Mouse (Mus musculus) limb, embryonic 10.5 days (tissue): Measurements from ENCODE around the gene Golph3. TPM values are rescaled to one million over a fixed set of nuclear protein-coding genes. Genes with fewer than 3 reads are reported as not detected.
"Not testable (repeated sequence)": the region's sequence is repeated elsewhere in the genome, so short reads cannot be mapped to it uniquely, and the experiment has no call there.

ENCODE experiments used
- DNase-seq: peaks from one replicate; pipeline ENCODE4 v3.0.0-alpha.2; 2017; ENCODE audit warnings: low spot score
- H3K27ac ChIP-seq: fragments of 300-500 bp; sonication (generic); 2 replicates; pipeline ENCODE4 v1.5.1; 2016; ENCODE audit warnings: mild to moderate bottlenecking
- H3K27me3 ChIP-seq: fragments of 300-500 bp; sonication (generic); 2 replicates; pipeline ENCODE4 v1.6.1; 2016; ENCODE audit warnings: low read depth, mild to moderate bottlenecking; ENCODE audit not compliant: poor library complexity, severe bottlenecking
- H3K36me3 ChIP-seq: fragments of 300-500 bp; sonication (generic); 2 replicates; pipeline ENCODE4 v1.6.1; 2016; ENCODE audit warnings: mild to moderate bottlenecking, moderate library complexity
- H3K4me1 ChIP-seq: fragments of 300-500 bp; sonication (generic); 2 replicates; pipeline ENCODE4 v1.6.1; 2016
- H3K4me3 ChIP-seq: fragments of 300-500 bp; sonication (generic); 2 replicates; pipeline ENCODE4 v1.5.1; 2016; ENCODE audit warnings: mild to moderate bottlenecking, moderate library complexity
- H3K9me3 ChIP-seq: fragments of 300-500 bp; sonication (generic); replicated peaks from 2 replicates; pipeline ENCODE4 v1.6.1; 2016; ENCODE audit warnings: mild to moderate bottlenecking
- WGBS: fragments of 180-500 bp; shearing (Covaris S2); methylation state at CpG from one replicate; pipeline ENCODE4 v1.1.7; 2016; 5-methylcytosine and 5-hydroxymethylcytosine counted together
- polyA plus RNA-seq: library from polyadenylated mRNA; unstranded; fragments of >200 nt; fragmentation: Nextera tagmentation; extraction: Ambion mirVana; gene quantifications from 2 replicates; pipeline ENCODE4 v1.2.1, GENCODE M21; 2016

The Golph3 gene
- polyA plus RNA-seq, 1 experiment from 2014 or later, result 75.5 TPM

- H3K4me1 ChIP-seq, result peaks cover 8% of the 10 kb centered on the region
- no peaks in the 10 kb centered on the region for H3K9me3 ChIP-seq
- H3K27me3 ChIP-seq, result no peaks in the 10 kb centered on the region
- peaks cover 2% of the 10 kb centered on the region; the same call in 1 of the 2 replicates for H3K36me3 ChIP-seq
- DNase-seq, result no peak
- 59% methylated on average over 3 of the region's 3 CpGs for whole genome bisulfite sequencing
- no peak overlapping the region for H3K27ac ChIP-seq
- no peak overlapping the region for H3K4me3 ChIP-seq
These were observed 44.8 kb downstream of the Golph3 start for GRCm38 (mm10) chr15:12366072-12366469.

DNA sequence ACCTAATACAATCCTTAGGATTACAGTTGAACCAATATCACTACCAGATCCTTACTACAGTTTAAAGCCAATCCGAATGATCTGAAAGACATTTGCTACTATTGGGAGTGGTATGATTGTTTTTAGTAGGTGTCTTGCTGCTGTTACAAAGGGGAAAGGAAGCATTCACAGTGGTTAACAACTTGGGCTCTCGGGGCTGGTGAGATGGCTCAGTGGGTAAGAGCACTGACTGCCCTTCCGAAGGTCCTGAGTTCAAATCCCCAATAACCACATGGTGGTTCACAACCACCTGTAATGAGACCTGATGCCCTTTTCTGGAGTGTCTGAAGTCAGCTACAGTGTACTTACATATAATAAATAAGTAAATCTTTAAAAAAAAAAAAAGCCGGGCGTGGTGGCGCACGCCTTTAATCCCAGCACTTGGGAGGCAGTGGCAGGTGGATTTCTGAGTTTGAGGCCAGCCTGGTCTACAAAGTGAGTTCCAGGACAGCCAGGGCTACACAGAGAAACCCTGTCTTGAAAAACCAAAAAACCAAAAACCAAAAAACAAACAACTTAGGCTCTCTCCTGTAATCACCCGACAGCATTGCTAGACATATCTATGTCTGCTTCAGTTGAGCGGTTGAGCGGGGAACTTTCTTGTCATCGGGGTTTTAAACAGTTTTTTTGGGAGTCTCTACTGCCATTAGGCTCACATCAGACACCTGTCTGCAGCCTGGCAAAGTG is 45.5 kb downstream of the Golph3 start:
- H3K36me3 ChIP-seq, DNase-seq, H3K4me3 ChIP-seq, H3K27ac ChIP-seq, H3K27me3 ChIP-seq, H3K9me3 ChIP-seq: not testable (repeated sequence)
- 92% methylated on average over 11 of the region's 11 CpGs for whole genome bisulfite sequencing
- H3K4me1 ChIP-seq, result peaks cover 12% of the 10 kb centered on the region

DNA sequence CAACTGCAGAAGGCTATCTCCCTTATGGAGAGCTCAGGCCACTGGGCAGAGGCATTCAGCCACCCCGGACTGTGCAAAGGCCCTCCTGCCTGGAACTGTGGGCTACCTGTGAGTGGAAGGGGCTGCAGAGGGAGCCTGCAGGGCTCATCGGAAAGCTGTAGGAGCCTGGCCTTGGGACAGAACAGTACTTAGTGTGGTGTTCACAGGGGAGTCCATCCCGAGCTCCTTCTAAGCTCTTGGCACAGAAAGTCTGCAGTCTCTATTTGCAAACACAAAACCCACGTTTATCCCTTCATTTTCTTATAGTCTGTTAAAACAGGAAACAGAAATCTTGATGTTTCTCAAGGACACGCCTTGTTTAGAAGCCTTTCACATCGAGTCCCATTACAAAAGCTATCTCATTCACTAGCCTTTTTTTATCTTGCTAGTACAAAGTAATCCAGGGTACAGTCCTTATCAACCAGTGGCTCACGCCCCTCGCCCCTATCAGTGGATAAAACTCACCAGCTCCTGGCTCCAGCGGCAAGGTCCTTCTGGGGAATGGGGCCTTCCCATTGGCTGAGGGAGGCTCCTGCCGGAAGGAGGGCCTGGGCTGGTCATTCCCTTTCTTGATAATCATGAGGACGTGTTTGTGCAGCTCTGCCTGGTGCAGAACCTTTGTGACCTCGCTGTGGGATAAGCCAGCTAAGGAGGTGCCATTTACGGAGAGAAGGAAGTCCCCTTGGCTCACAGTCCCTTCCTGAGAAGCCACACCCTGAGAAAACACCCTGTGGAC is 46.2 kb downstream of the Golph3 start:
- 64% methylated on average over 13 of the region's 13 CpGs for WGBS
- peaks cover 12% of the 10 kb centered on the region for H3K4me1 ChIP-seq
- no peak overlapping the region for H3K27ac ChIP-seq
- no peak for DNase-seq
- no peak overlapping the region for H3K4me3 ChIP-seq
- peaks cover 5% of the 10 kb centered on the region; the same call in 1 of the 2 replicates for H3K36me3 ChIP-seq
- no peaks in the 10 kb centered on the region for H3K9me3 ChIP-seq
- H3K27me3 ChIP-seq, result no peaks in the 10 kb centered on the region

GRCm38 (mm10) chr15:12368357-12368756 is 47.1 kb downstream of the Golph3 start:
- H3K9me3 ChIP-seq, result no peaks in the 10 kb centered on the region
- no peak overlapping the region for H3K27ac ChIP-seq
- no peak for DNase-seq
- no peak overlapping the region for H3K4me3 ChIP-seq
- peaks cover 13% of the 10 kb centered on the region for H3K36me3 ChIP-seq
- H3K4me1 ChIP-seq, result peaks cover 17% of the 10 kb centered on the region
- WGBS, result 90% methylated on average over 11 of the region's 11 CpGs
- H3K27me3 ChIP-seq, result no peaks in the 10 kb centered on the region

- Histone ChIP-seq H3K27ac (no peak overlapping the region), H3K9me3 (no peaks in the 10 kb centered on the region), H3K36me3 (peaks cover 18% of the 10 kb centered on the region), H3K27me3 (no peaks in the 10 kb centered on the region), H3K4me3 (no peak overlapping the region), H3K4me1 (peaks cover 22% of the 10 kb centered on the region)
- DNase-seq, result no peak
- 79% methylated on average over 4 of the region's 4 CpGs for WGBS
These were observed 47.6 kb downstream of the Golph3 start for GRCm38 (mm10) chr15:12368850-12369249.

- Histone ChIP-seq H3K36me3 (peaks cover 31% of the 10 kb centered on the region), H3K27ac (no peak overlapping the region), H3K4me1 (peaks cover 33% of the 10 kb centered on the region), H3K27me3 (peaks cover 8% of the 10 kb centered on the region; the same call in 1 of the 2 replicates), H3K9me3 (no peaks in the 10 kb centered on the region), H3K4me3 (no peak overlapping the region)
- WGBS, result 96% methylated on average over 3 of the region's 3 CpGs
- DNase-seq, result no peak
These were observed 48.8 kb downstream of the Golph3 start for GRCm38 (mm10) chr15:12370096-12370495.

GRCm38 (mm10) chr15:12371183-12371582 is 49.9 kb downstream of the Golph3 start:
- peak; percentile 78 for DNase-seq
- Histone ChIP-seq H3K27ac (peak overlapping the region; percentile 65; the same call in 1 of the 2 replicates), H3K4me1 (peaks cover 38% of the 10 kb centered on the region), H3K36me3 (peaks cover 32% of the 10 kb centered on the region), H3K27me3 (peaks cover 10% of the 10 kb centered on the region), H3K4me3 (no peak overlapping the region), H3K9me3 (no peaks in the 10 kb centered on the region)
- 7% methylated on average over 8 of the region's 8 CpGs for WGBS

GRCm38 (mm10) chr15:12373496-12373895 is 52.2 kb downstream of the Golph3 start:
- H3K4me3 ChIP-seq, result no peak overlapping the region
- H3K36me3 ChIP-seq, result peaks cover 32% of the 10 kb centered on the region
- 77% methylated on average over 14 of the region's 14 CpGs for WGBS
- H3K4me1 ChIP-seq, result peaks cover 44% of the 10 kb centered on the region
- DNase-seq, result no peak
- peaks cover 15% of the 10 kb centered on the region for H3K27me3 ChIP-seq
- H3K9me3 ChIP-seq, result no peaks in the 10 kb centered on the region
- peak overlapping the region; percentile 37 for H3K27ac ChIP-seq

DNA sequence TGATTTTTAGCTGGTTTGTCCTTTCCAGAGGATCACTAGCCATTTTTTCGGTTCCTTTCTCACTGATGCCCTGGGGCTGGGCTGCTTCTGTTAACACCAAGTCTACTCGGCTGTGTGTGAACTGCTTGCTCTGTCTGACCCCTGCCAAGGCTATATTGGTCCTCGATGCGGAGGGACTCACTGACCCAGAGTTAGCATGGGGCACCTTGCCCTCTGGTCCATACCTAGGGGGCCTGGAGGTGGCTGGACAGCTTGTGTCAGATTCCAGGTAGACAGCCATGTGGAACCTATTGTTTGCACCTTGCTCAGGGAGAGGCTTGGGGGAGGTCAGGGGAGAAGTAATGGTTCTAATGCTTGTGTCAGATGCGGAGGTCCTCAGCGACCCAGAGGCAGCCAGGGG is 52.7 kb downstream of the Golph3 start:
- Histone ChIP-seq H3K9me3 (no peaks in the 10 kb centered on the region), H3K36me3 (peaks cover 32% of the 10 kb centered on the region), H3K27ac (peak overlapping the region; percentile 47), H3K27me3 (peaks cover 15% of the 10 kb centered on the region), H3K4me3 (no peak overlapping the region), H3K4me1 (peaks cover 44% of the 10 kb centered on the region)
- 85% methylated on average over 6 of the region's 6 CpGs for WGBS
- DNase-seq, result no peak

DNA sequence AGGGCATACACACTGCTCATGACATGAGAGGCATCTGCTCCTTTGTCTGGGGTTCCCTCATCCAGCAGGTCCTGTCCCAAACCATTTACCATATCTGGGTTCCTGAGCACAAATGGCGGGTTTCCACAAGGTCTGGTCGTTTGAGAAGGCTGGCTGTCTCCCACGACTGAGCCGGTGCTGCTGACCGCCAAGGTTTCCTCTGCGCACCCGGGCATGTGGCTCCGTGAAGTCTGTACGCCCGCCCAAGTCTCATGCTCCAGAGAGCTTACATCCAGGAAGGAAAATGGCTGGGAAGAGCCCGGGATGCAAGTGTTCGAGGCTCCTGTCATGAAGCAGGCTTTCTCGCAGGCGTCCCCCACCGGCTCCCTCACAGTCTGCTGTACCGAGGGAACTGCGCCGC is 53.7 kb downstream of the Golph3 start:
- Histone ChIP-seq H3K9me3 (no peaks in the 10 kb centered on the region), H3K4me3 (peak overlapping the region; percentile 41), H3K4me1 (peaks cover 44% of the 10 kb centered on the region), H3K27ac (peak overlapping the region; percentile 78), H3K27me3 (peaks cover 15% of the 10 kb centered on the region), H3K36me3 (peaks cover 32% of the 10 kb centered on the region)
- peak; percentile 39 for DNase-seq
- WGBS, result 58% methylated on average over 18 of the region's 18 CpGs

- Histone ChIP-seq H3K27me3 (peaks cover 15% of the 10 kb centered on the region), H3K4me1 (peaks cover 44% of the 10 kb centered on the region), H3K4me3 (peak overlapping the region; percentile 41), H3K27ac (peak overlapping the region; percentile 78), H3K36me3 (peaks cover 36% of the 10 kb centered on the region), H3K9me3 (no peaks in the 10 kb centered on the region)
- peak; percentile 93 for DNase-seq
- WGBS, result 4% methylated on average over 19 of the region's 19 CpGs
These were observed 54.5 kb downstream of the Golph3 start for GRCm38 (mm10) chr15:12375641-12376311.

- Histone ChIP-seq H3K27me3 (peaks cover 15% of the 10 kb centered on the region), H3K4me1 (peaks cover 41% of the 10 kb centered on the region), H3K36me3 (peaks cover 37% of the 10 kb centered on the region), H3K9me3 (no peaks in the 10 kb centered on the region), H3K4me3 (no peak overlapping the region), H3K27ac (peak overlapping the region; percentile 78; the same call in 1 of the 2 replicates)
- no peak for DNase-seq
- 53% methylated on average over 13 of the region's 13 CpGs for WGBS
These were observed 55.3 kb downstream of the Golph3 start for GRCm38 (mm10) chr15:12376491-12377069.
